Mouse (Mus musculus) G1E (cell line): ENCODE measurements at regions not wholly inside any gene's neighbourhood (a gene's known extent, or its start where the extent isn't known, plus 50 kb on each side); places are given as distances from the start of the nearest gene placed in this dataset.

Source experiments
- ATAC-seq: 2 replicates; pipeline ENCODE4 v1.8.0; 2016; ENCODE audit warnings: mild to moderate bottlenecking; ENCODE audit not compliant: insufficient number of reproducible peaks, poor library complexity, low FRiP score, severe bottlenecking; ENCODE audit errors: extremely low read depth
- DNase-seq: peaks from one replicate; pipeline ENCODE4 v3.0.0; 2012; ENCODE audit warnings: low spot score
- H3K27me3 ChIP-seq: 2 replicates; pipeline ENCODE4 v1.6.1; 2012; ENCODE audit warnings: mild to moderate bottlenecking, low read length, inconsistent platforms; ENCODE audit not compliant: insufficient read depth
- H3K36me3 ChIP-seq: replicated peaks from 2 replicates; pipeline ENCODE3; 2012; ENCODE audit warnings: mild to moderate bottlenecking, inconsistent platforms
- H3K4me1 ChIP-seq: 2 replicates; pipeline ENCODE4 v1.6.1; 2012; ENCODE audit warnings: low read depth, low read length, inconsistent platforms, mixed read lengths; ENCODE audit not compliant: insufficient read depth
- H3K4me3 ChIP-seq: 2 replicates; pipeline ENCODE4 v1.5.1; 2012; ENCODE audit warnings: low read depth, mild to moderate bottlenecking, inconsistent platforms, low read length, moderate library complexity, mixed read lengths
- H3K9me3 ChIP-seq: replicated peaks from 2 replicates; pipeline ENCODE4 v1.6.1; 2012; ENCODE audit warnings: inconsistent platforms
- CTCF ChIP-seq: IDR thresholded peaks from 2 replicates; pipeline ENCODE4 v1.5.1; 2012; ENCODE audit warnings: low read depth, low read length, inconsistent platforms, mixed read lengths
- GATA1 ChIP-seq: IDR thresholded peaks from 2 replicates; pipeline ENCODE4 v1.6.1; 2012; ENCODE audit warnings: borderline replicate concordance, low read length, inconsistent platforms, mixed read lengths
- GATA2 ChIP-seq: IDR thresholded peaks from 2 replicates; pipeline ENCODE4 v1.6.1; 2012; ENCODE audit warnings: low read depth, low read length, inconsistent platforms, borderline replicate concordance
- POLR2AphosphoS5 ChIP-seq: IDR thresholded peaks from 2 replicates; pipeline ENCODE4 v1.6.1; 2012; ENCODE audit warnings: low read depth, low read length, inconsistent platforms; ENCODE audit not compliant: insufficient replicate concordance
- TAL1 ChIP-seq: conservative IDR thresholded peaks from 2 replicates; pipeline ENCODE4 v1.6.1; 2012; ENCODE audit warnings: low read depth, low read length, inconsistent platforms, mixed read lengths

DNA sequence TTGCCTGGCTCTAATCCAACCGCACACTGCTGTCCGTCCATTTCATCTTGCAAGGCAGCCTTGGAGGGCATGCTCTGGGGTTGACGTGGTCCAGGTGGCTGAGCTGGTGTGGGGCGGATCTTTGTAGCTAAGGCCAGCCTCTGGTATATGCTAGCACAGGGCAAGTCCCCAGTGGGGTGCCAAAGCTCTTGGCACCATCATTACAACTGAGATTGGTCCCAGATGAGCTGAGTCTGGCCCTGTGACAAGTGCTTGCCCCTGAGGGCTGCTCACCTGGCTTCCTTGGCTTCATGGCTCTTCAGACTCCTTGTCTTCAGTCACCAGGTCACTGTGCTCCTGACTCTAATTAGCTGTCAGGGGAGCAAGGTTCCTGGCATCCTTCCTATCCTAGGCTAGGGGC lies 78.3 kb upstream of the Rxra start:
- ATAC-seq (no peak), DNase-seq (no peak)
- no peak for TF ChIP-seq GATA2
- TF ChIP-seq GATA1, result no peak
- no peak for TF ChIP-seq POLR2AphosphoS5
- TF ChIP-seq TAL1, result no peak
- Histone ChIP-seq H3K36me3 (no peaks in the 10 kb centered on the region), H3K27me3 (peaks cover 51% of the 10 kb centered on the region), H3K4me3 (no peak overlapping the region), H3K9me3 (no peaks in the 10 kb centered on the region), H3K4me1 (no peaks in the 10 kb centered on the region)

DNA sequence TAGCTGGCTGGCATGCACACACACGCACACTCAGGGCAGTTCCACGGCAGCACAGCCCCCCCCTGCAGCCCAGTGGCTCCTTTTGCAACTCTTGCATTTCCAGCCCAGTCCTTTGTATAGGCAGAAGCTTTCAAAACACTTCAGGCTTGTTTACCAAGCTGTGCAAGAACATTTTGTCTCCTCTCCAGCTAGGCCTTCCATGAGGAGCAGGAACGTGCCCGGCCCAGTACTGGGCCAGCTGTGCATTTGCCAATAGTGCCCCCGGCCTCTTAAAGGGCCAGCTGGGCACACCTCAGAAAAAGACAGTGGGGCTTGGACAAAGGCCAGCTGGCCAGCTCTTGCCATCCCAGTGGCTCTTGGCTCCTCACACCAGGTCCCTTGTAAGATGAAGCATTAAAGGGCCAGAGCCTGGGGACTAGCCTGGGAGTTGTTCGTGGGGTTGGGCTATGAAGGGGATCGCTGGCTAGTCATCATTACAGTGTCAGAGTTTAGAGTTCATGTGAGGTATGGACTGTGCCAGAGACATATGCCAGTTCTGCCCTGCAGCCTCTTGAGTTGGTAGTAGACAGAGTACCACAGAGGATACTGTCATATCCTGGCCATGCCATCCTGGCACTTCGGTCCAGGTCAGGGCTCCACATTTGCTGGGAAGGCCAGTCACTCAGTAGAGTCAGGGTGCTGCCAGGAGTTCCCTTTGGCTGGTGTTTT lies 77.0 kb upstream of the Rxra start:
- H3K4me3 ChIP-seq, result no peak overlapping the region
- DNase-seq (no peak), ATAC-seq (no peak)
- H3K27me3 ChIP-seq, result peaks cover 53% of the 10 kb centered on the region
- no peaks in the 10 kb centered on the region for H3K4me1 ChIP-seq
- TF ChIP-seq CTCF, result no peak
- TF ChIP-seq GATA2, result no peak
- no peak for TF ChIP-seq TAL1
- no peaks in the 10 kb centered on the region for H3K36me3 ChIP-seq
- no peaks in the 10 kb centered on the region for H3K9me3 ChIP-seq

DNA sequence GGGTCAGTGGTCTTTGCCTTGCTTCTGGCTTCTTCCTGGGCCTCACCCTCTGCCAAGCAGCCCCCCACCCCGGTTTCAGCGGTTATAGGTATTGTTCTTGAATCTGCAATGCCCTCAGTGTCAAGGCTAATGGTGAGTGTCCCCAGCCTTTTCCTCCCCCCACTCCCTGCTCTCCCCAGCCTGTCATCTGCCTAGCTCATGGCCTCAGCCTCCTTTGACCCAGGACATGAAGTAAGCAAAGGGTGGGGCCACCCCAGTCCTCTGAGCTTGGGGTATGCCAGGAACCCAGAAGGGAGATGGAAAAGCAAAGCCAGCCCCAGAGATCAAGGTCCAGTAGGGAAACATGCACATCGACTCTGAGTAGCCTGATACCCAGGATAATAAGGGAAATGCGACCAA lies 76.5 kb upstream of the Rxra start:
- H3K27me3 ChIP-seq, result peaks cover 56% of the 10 kb centered on the region
- DNase-seq (no peak), ATAC-seq (no peak)
- no peaks in the 10 kb centered on the region for H3K36me3 ChIP-seq
- TF ChIP-seq POLR2AphosphoS5 (no peak), GATA1 (no peak), CTCF (no peak), TAL1 (no peak), GATA2 (no peak)
- H3K9me3 ChIP-seq, result no peaks in the 10 kb centered on the region
- no peaks in the 10 kb centered on the region for H3K4me1 ChIP-seq
- H3K4me3 ChIP-seq, result no peak overlapping the region

DNA sequence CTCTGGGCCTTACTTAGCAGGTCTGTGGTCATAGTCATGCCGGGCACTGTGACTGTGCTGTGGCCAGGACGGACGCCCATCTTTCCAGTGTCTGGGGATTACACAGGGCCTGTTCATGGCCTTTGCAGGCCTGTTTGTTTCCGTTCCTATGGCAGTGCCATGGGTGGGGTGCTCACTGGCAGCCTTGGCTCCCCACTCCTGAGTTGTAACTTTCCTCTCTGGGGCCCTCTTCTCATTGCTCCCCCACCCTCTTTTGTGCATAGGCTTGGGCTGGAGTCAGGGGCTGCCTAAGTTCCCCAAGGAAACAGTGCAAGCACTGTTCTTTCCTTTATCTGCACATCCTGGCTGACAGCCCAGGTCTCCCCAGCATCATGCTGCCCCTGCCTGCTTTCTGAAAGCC lies 72.9 kb upstream of the Rxra start:
- DNase-seq, result no peak
- no peak for TF ChIP-seq GATA2
- TF ChIP-seq TAL1, result no peak
- TF ChIP-seq POLR2AphosphoS5, result no peak
- no peak for TF ChIP-seq GATA1
- TF ChIP-seq CTCF, result no peak
- H3K4me1 ChIP-seq, result no peaks in the 10 kb centered on the region
- H3K36me3 ChIP-seq, result no peaks in the 10 kb centered on the region
- no peaks in the 10 kb centered on the region for H3K9me3 ChIP-seq
- peaks cover 66% of the 10 kb centered on the region for H3K27me3 ChIP-seq
- no peak overlapping the region for H3K4me3 ChIP-seq
- ATAC-seq, result no peak

DNA sequence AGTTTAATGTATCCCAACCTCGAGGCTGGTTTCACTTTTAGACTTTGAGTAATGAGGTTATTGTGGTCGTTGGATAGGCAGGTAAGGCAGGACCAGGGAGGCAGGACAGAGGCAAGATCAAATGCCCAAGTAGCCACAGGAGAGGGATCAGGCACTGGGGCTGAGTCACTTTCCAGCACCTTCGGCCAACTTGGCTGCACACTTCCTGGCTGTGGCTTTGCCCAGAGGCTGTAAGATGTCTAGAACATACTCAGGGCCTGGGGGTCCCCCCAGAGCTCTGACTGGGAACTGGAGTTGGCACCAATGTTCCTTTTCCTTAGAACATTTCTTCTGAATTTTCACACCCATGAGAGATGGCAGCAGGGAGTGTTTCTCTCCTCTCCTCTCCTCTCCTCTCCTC lies 71.7 kb upstream of the Rxra start:
- Histone ChIP-seq H3K36me3 (no peaks in the 10 kb centered on the region), H3K27me3 (peaks cover 67% of the 10 kb centered on the region), H3K4me1 (no peaks in the 10 kb centered on the region), H3K9me3 (no peaks in the 10 kb centered on the region), H3K4me3 (no peak overlapping the region)
- ATAC-seq (no peak), DNase-seq (no peak)
- TF ChIP-seq POLR2AphosphoS5 (no peak), CTCF (no peak), GATA1 (no peak), GATA2 (no peak), TAL1 (no peak)

DNA sequence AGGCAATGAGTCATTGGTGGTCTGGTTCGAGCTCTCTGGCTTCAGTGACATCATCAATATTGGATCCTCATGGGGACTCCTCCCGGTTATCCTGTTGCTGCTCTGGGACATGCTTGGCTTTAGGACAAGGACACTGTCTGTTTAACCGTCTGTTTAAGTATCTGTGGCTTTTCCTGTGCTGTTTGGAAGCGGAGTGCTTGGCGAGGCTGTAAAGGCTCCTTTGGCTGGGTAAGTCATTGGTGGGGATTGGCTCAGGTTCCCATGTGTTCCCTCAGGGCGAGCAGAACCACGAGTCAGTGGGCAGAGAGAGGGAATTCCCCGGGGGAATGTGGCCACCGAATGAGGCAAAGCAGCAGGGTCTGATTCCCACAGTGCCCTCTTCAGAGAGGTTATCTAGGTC lies 69.4 kb upstream of the Rxra start:
- Histone ChIP-seq H3K9me3 (no peaks in the 10 kb centered on the region), H3K4me3 (no peak overlapping the region), H3K4me1 (no peaks in the 10 kb centered on the region), H3K36me3 (no peaks in the 10 kb centered on the region), H3K27me3 (peaks cover 52% of the 10 kb centered on the region)
- TF ChIP-seq GATA2 (no peak), CTCF (no peak), POLR2AphosphoS5 (no peak), GATA1 (no peak), TAL1 (no peak)
- no peak for DNase-seq
- ATAC-seq, result no peak

DNA sequence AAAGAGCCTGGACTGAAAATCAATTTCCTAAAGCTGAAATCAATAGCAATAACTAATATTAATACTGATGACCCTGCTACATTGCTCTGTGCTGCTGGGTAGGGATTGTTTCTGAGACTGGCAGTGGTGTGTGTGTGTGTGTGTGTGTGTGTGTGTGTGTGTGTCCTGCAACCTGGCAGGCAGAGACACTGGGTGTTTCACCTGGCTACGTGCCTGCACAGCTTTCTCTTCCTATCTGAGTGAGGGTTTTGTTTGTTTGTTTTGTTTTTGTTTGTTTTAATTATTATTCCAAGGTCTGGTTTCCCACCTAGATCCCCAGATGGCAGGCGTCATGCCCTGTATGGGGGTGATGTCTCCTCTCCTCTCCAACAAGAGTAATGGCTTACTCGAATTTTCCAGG lies 54.5 kb upstream of the Rxra start:
- no peaks in the 10 kb centered on the region for H3K4me1 ChIP-seq
- DNase-seq (no peak), ATAC-seq (no peak)
- TF ChIP-seq TAL1 (no peak), CTCF (no peak), GATA2 (no peak), GATA1 (no peak), POLR2AphosphoS5 (no peak)
- no peaks in the 10 kb centered on the region for H3K9me3 ChIP-seq
- no peaks in the 10 kb centered on the region for H3K36me3 ChIP-seq
- H3K27me3 ChIP-seq, result peaks cover 17% of the 10 kb centered on the region
- no peak overlapping the region for H3K4me3 ChIP-seq
